Mouse (Mus musculus): ENCODE measurements around the gene Olfr545.

GRCm38 (mm10) chr7:102517051-102517335 is 17.6 kb upstream of the Olfr545 start:
- TF ChIP-seq CTCF (IDR thresholded peaks at IDR 0.05; ENCODE audit: low read depth, low read length) = no peak
- no peak for TF ChIP-seq POLR2A (IDR thresholded peaks at IDR 0.05; ENCODE audit: borderline replicate concordance, low read depth, low read length)
